Mouse (Mus musculus) brain, embryonic 14.5 days (tissue): ENCODE data around the gene Hcfc1r1.

Experiments used
- CTCF ChIP-seq: fragments of 200-500 bp; IDR thresholded peaks from 2 replicates; pipeline ENCODE4 v1.5.1; 2012; ENCODE audit warnings: inconsistent platforms, mild to moderate bottlenecking, moderate library complexity, borderline replicate concordance; ENCODE audit not compliant: insufficient read depth, insufficient read length; ENCODE audit errors: extremely low read depth
- POLR2A ChIP-seq: fragments of 200-500 bp; IDR thresholded peaks from 2 replicates; pipeline ENCODE4 v1.6.1; 2012; ENCODE audit warnings: mild to moderate bottlenecking, inconsistent platforms, borderline replicate concordance; ENCODE audit not compliant: poor library complexity, insufficient read depth, insufficient read length, severe bottlenecking; ENCODE audit errors: extremely low read depth

DNA sequence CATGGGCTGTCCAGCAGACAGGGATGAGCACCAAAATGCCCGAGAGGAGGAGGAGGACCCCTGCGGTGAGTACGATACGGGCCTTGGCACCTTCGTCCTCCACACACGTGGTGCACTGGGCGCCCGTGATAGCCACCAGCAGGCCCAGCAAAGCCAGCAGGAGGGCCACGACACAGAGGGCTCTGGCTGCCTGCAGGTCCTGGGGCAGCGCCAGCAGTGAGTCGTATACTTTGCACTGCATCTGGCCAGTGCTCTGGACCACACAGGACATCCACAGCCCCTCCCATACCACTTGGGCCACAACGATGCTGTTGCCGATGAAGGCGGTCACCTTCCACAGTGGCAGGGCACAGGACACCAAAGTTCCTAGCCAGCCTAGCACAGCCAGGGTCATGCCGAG is 9.8 kb downstream of the Hcfc1r1 start:
- no peak for TF ChIP-seq CTCF
- no peak for TF ChIP-seq POLR2A
